Mouse (Mus musculus): ENCODE results near the gene Ell2.

Gene Ell2

DNA sequence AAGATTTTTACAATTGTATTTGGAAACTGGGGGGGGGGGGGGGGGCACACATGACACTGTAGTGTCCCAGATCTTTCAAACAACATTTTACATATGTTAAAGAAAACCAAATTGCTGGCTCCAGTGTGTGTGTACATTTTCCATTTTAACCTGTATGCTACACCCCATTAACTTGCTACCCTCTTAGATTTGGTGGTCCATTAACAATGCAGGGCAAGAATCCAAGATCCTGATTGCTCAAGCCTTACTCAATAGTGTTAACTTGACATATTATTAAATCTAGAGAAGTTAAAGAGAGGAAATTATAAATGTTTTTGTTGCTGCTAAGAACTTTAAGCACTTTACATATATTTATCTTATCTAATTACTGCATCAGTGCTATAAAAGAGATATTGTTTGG is 24.2 kb downstream of the Ell2 start:
- DNase-seq (ENCODE audit: low spot score in 2 of 2) = no peak

DNA sequence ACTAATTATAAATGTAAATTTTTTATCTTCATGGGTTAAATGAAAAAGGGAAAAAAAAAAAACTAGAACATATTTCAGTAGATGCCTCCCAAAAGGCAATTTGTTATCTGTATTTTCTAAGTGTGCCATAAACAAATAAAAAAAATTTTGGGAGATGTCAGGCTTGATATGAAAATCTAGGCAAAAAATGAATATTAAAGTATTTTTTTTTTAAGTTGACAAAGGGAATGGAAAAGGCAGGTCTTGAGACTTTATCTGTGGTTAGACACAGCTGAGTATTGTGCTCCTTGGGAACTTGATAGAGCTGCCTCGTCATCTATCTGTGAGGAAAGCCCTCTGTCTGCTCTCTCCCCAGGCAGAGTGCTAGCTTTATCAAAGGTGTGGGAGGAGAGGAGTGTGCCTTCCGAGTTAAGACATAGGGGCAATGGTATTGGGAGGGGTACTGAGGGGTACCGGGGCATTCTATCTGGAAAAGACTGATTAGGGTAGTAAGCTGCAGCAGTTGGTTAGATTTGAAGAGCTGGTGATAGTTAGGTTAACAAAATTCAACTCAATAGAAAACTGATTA is 27.1 kb downstream of the Ell2 start:
- DNase-seq (ENCODE audit: low spot score in 2 of 2) = no peak

DNA sequence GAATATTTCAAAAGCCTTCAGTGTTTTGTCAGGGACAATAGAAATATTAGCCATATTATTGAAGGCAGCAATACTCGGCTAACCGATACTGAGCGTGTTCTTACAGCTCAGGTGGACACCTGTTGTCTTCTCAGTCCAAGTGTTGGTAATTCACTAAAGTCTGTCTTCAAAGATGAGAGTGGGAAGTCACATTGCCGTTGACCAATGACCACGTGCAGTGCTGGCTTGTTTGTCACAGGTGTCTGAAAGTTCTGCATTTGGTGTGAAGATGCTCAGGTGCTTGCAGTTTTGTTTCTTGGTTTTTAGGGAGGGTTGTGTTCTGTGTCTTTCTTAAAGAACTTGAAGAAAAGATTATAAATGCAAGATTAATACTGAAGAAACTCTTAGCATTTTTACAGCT is 27.7 kb downstream of the Ell2 start:
- no peak for DNase-seq (ENCODE audit: low spot score in 2 of 2)

DNA sequence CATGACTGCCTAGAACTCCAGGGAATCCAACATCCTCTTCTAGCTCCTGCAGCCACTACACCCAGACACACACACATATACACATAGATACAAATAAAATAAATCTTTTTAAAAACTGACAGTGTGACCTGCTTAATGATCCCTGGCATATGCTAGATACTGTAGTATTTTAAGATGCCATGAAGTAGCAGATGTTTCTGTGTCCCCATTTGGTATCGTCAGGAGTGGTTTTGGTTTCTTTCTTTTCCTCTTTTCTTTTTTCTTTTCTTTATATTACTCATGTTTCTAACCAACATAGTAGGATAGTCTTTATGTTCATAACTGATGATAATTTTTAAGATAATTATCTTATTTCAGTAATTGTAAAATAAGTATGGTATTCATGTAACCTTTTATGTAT is 29.0 kb downstream of the Ell2 start:
- DNase-seq (ENCODE audit: low spot score in 2 of 2) = no peak

DNA sequence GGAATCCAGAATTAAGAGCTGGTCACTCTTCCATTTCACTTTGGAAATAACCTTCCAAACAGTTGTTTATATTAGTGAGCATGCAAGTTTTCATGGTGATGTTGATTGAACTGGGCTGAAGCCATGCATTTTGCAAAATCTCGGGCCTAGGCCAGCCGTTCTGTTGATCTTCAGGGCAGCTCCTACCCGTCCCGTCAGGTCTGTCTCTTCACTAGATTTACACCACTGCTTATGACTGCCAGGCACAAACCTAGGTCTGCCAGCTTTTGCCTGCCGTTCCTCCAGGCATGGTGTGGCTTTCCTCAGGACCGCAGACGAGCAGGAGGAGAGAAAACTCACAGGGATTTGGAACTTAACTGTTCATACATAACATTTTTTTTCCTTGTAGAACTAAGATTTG is 31.4 kb downstream of the Ell2 start:
- DNase-seq (ENCODE audit: low spot score in 2 of 2) = no peak

DNA sequence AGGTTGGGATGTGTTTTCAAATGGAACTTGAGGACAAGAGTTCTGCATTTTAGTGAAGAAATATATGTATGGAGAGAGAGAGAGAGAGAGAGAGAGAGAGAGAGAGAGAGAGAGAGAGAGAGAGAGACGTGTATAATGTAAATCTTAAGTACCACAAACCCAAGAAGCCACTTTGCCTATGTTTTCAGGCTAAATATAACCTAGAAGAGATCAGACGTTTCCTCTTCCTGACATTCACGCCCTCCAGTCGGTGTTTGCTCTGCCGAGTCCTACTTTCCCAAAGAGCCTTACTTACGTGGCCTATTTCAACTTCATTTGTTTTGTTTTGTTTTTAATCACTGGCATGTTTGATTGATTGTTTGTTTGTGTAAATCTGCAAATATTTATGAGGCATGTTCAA is 32.0 kb downstream of the Ell2 start:
- no peak for DNase-seq (ENCODE audit: low spot score in 2 of 2)

DNA sequence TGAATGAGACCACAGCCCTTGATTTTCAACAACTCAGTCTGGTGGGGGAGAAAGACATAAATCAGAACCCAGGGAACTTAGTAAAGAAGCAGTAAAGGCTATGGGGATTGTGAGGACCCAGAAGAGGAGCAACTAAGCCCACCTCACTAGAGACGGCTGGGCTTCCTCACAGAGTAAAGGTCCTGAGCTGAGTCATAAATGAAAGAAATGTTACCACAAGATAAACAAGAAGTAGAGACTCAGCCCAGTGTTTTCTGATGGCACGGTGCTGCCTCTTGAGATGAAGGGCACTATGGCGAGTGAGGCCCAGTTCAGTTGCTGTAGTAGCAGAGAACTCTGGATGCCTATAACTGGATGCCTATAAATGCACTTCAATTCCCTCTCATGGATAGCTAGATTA is 32.4 kb downstream of the Ell2 start:
- DNase-seq (ENCODE audit: low spot score in 2 of 2) = no peak

DNA sequence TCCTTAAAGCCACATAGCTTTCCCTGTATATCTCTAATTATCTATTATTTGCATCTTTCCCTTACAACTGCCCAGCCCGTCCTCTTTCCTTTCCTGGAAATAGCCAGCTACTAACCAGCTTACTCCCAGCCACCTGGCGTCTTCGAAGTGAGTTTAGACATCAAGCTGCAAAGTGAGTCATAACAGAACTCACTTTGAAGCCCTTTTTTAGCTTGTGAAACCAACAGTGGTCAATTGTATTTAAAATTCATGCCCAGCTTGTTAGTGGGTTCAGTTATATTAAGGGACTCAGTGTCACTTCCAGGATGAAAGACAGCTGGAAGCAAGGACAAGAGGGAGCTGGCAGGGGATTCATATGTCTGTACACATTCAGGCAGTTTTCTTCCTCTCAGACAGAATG is 33.5 kb downstream of the Ell2 start:
- DNase-seq (ENCODE audit: low spot score in 2 of 2) = no peak

DNA sequence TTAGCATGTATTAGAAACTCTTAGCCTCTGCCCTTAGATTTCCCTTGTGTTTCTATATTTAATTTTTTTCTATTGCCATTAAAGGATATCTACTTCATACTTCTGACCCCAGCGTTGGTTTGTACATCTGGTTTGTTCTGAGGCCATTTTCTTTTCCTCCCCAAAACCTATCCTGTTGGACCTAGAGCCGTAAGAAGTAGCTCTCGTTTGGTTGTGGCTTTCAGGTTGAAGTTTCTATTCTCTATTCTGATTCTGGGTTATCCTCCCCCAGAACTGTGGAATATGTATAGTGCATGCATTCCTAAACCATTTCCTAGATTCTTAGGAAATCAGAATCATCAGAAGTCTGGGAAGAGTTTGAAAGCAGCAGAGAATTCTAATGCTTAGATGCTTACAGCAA is 34.6 kb downstream of the Ell2 start:
- no peak for DNase-seq (ENCODE audit: low spot score in 2 of 2)

DNA sequence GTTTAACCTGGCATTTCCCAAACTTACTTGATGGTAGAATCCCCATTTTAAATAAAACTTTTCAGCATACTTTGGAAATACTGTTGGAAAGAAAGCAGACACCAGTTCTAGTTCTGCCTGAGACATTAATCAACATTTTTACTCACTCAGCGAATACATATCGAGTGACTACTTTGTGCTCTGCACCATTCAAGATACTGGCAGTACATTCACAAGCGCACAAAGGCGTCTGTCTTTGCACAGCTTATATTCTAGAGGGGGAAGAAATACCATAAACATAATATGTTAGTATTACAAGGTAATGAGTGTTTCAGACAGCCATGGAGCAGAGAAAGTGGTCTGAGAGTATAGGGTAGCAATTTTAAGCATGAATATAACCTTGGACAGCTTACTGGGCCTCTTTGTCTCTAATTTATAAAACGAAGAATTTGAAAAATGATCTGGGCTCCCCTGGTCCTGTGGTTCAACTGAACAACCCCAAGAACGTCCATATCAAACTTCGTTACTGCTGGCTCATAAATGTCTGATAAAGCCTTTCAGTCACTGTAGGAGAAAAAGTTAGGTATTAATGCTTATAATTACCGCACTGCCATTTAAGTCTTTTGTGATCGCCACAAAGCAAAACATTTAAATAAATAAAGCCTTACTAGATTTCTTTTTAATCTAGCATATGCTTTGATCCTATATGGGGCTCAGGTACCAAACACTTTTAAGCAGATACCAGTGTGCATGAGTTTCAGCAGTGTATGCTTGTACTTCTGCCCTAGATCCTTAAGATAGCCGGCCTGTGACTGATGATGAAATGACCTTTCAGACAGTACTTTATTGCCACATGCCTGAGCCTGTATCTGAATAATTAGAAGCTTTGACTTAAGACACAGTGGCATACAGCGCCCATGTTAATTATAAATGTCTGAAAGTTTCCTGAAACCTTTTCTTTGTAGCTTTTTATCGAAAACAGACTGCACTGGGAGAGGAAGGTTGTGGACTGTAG is 35.5 kb downstream of the Ell2 start:
- no peak for DNase-seq (ENCODE audit: low spot score in 2 of 2)

DNA sequence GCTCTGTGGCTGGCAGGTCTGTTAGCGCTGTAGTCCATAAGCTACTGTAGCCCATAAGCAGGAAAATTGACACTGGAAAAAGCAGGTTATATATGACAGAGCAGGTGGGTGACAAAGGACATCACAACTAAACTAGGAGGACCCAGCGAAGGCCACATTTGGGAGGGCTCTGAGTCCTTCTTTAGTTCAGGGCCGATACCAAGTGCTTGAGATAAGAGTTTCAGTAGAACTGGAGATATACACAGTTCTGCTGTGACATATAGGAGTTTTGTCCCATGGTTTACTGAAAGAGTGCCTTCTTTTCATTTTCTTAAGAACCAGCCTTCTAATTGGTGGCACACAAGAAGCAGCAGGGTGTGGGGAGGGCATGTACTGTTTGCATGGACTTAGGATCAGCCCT is 36.4 kb downstream of the Ell2 start:
- no peak for DNase-seq (ENCODE audit: low spot score in 2 of 2)

DNA sequence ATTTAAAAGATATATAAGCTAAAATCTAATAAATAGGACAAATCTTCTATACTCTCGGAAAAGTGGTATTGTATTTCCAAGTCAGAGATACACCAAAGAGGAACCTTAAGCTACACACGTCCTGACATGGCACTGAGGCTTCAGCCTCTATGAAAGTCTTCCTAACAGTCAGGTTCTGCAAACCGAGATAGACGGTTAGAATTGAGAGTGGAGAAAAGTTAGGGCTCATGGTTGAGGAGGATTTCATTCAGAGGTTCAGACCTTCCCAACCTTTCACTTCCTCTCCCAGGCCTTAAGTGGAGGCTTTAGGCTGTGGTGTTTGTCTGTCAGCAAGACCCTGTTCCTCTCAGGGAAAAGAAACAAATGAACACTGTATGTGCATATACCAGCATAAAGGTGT is 37.5 kb downstream of the Ell2 start:
- no peak for DNase-seq (ENCODE audit: low spot score in 2 of 2)

DNA sequence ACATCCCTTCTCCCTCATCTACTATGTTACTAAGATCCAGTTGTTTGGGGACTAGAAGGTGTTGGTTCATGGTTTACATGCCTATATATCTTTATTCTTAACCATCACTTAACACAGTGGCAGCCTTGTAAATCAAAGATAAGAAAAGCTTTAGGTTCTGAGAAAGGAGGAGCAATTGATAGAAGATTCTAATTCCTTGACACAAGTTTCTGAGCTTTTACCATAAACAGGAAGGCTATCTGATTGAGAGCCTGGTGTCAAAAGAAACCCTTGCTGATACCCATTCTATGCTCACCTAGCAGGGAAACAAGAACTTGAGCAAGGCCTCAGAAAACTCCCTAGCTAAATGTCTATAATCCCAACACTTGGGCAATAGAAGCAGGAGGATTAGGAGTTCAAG is 38.8 kb downstream of the Ell2 start:
- DNase-seq (ENCODE audit: low spot score in 2 of 2) = no peak

DNA sequence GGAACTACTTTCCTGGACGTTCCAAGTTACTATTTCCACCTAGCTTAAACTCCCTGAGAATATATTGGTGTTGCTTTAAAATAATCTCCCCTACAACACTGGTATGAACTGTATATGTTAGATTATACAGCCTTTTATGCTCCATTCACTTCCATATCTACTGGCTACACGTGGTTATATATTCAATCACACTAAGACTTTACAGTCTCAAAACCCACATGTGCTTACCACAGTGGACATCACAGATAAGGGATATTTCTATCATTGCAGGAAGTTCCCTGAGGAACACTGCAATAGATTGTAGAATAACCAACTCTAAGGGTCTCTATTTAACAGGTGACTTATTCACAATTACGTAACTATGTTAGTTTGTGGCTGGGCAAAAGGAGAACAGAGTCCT is 40.7 kb downstream of the Ell2 start:
- no peak for DNase-seq (ENCODE audit: low spot score in 2 of 2)

DNA sequence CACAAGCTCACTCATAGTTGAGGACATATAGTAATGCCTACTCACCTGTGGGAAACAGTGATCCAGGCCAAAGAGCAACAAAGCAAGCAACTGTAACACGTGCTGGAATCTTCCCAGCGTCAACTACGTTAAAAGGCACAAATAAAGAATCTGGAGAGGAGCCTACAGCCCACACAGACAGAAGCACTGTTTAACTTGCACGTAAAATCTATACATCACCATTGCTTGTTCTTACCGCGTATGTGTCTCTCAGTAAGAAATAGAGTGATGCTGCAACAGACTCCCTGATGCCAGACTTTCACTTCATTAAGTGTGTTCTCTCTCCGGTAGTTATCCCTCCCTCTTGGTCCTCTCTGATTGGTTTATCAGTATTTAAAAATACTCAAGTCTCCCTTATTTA is 42.1 kb downstream of the Ell2 start:
- no peak for DNase-seq (ENCODE audit: low spot score in 2 of 2)

DNA sequence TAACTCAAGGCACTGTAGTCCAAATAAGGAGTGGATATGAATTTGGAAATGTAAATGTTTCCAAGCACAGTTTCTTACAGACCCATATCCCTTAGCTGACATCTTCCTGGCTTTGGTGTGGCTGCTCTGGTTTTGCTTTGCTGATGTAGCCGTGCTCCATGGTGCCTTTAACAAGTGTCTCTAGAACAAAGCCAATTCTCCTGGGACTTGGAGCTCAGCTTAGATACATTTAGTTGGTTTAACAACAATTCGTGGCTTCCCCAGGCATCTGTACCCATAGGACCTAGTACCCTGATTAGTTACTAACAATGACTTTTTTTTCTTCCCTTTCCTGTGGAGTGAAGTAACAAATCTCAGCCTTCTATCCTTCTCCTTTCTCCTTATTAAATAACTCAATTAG is 44.2 kb downstream of the Ell2 start:
- DNase-seq (ENCODE audit: low spot score in 2 of 2) = no peak

DNA sequence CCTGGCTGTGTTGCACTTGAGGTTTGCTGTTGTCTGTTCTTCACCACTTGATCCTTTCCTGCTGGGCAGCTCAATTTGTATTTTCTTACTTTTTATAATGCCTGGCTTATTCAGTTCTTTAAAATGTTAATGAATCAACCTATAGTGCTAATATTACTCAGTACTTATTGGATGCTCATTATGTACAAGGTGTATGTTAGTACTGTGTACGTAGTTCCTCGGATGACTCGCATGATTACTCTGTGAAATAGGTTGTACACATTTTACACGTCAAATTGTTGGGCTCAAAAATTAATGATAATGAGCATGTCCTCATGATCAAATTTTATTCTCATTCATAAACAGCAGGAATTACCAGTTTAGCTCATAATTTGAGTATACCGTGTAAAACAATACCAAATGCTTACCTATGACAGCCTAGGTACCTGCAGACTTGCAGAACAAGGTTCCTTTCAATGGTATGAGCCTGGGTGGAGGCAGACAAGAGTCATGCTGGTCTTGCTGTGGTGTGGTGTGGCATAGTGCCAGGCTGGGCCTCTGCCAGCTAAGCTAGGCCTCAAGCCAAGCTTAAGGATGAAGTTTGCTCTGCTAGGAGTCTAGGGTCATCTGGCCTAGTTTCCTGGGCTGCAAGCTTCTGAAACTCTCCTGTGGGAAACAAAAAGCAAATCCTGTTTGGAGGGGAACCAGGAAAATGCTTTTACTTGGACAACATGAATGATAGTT is 45.8 kb downstream of the Ell2 start:
- DNase-seq (ENCODE audit: low spot score in 2 of 2) = peak; percentile 66 to 80

DNA sequence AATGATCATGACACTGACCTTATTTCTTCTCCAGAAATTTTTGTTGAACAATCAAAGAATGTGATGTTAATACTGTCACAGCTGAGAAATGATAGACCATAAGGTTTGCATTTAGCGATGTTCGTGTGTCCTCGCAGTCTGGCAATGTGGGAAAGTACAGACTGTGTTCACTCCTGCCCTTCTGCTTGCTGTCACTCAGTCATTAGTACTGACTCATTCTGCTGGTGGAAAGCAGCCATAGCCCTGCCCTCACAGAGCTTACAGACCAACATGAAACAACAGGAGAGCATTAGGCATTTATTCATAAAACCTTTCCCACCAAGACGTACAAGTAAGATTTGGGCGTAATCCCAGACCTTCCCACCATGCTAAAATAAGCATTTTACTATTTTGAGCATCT is 47.8 kb downstream of the Ell2 start:
- DNase-seq (ENCODE audit: low spot score in 2 of 2) = no peak

DNA sequence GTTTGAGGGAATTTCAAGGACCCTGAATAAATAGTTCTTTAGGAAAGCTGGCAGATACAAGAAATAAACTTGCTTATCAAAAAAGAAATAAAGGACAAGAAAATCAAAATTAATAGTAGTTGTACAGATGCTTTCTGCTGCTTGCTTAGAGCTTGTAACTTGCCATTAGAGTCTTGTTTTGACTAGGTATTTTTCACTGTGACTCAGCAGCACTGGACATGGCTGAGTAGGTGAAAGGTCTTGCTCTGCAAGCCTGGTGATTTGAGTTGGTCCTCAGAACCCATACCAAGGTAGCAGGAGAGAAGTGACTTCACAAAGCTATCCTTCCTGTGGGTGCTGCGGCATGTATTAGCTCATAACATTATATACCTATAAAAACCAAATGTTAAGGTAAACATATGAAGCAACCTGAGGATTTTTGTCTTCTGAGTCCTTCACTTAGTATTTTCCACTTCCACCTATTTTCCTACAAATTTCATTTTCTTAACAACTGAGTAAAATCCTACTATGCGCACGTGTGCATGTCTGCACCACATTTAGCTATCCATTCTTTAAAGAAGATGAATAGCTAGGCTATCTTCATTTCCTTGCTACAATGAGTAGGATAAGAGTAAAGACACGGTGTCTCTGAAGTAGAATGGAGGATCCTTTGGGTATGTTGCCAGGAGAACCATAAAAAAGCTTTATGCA is 54.4 kb downstream of the Ell2 start:
- no peak for DNase-seq (ENCODE audit: low spot score in 2 of 2)

DNA sequence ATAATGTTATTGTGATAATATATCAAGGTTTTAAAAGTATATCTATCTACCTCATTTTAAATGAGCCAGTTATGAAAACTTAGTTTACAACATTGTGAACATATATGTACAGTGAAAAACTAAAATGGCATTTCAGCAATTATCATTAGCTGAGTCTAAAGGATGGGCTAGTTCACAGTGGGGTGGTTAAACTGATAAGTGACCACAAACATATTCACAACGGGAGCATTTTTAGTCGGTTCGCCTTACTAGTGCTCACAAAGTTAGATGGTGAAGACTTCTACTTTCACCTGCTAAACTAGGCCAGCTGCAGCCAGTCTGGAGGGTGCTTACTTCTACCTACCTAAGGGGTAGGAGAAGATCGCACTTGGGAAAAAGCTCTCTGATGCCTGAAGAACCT is 56.2 kb downstream of the Ell2 start:
- DNase-seq (ENCODE audit: low spot score in 2 of 2) = no peak

DNA sequence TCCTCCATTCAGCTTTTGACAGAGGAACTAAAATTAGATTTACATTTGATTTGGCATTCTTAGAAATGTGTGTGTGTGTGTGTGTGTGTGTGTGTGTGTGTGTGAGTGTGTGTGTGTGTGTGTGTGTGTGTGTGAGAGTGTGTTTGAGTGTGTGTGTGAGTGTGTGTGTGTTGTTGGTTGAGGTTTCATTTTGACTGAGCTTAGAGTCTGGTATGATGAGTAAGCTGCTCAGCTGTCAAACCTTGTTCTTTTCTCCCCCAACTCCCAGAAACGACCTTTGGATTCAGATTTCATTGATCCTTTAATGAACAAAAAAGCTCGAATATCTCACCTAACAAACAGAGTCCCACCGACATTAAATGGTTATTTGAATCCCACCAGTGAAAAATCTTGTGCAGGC is 56.7 kb downstream of the Ell2 start:
- DNase-seq (ENCODE audit: low spot score in 2 of 2) = no peak

DNA sequence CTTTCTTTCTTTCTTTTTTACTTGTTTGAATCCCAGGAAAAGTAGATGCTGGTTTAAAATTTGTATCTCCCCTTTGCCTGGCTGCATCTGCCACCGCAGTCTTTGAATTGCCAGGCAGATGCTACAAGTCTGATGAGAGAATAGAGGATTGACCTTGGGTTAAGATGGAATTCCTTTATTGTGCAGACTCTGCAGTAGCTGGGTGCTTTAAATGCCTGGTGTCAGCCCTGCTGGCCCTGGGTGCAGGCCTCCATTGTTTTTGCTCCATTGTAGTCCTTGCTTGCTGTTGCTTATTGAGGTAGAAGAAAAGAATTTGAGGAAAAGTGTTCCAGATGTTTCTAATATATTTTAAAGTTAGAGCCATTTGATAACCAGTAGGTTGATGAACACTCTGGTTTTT is 59.2 kb downstream of the Ell2 start:
- DNase-seq (ENCODE audit: low spot score in 2 of 2) = no peak

Measured in urinary bladder, postnatal 4 days (tissue).